ENCODE assay signal across 9 mouse cellular contexts in the genomic region with DNA sequence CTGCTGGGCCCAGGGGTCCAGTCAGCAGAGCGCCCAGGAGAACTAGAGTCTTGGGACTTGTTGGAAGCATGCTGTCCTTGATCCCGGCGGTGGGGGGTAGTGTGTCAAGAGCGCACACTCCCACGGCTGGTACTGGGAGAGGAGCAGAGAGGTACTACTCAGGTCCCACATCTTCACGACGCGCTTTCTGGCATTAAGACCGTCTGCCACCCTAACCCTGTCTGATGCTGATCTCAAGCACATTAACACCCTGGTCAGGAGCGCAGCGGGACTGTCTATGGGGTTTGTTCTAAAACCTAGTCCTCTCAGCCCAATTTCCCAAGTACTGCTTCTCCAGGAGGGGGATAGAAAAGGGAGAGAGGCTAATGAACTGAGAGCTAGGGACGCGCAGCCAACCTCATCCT. TPM values are rescaled to one million over a fixed set of nuclear protein-coding genes. Genes with fewer than 3 reads are reported as not detected.
A peak's percentile ranks its signal among the peaks of the same experiment; 100 is the strongest.
DNase-seq lines count a peak whose midpoint lies in the region; ATAC-seq and TF ChIP-seq lines count a peak whose summit lies in the region.
"Had no signal": no experiment of that assay in that cellular context is flagged by ENCODE, and none has a peak within 500 bp of the region (broad histone marks: within the 10 kb centered on the region; RNA-seq: fewer than 3 reads in every experiment).

TSS of gene Duox2 (minus strand) at position 354 of the 404 bp plus-strand sequence.

- in situ Hi-C loops in ES-E14 (cut with MboI; ENCODE audit: low sequenced_read_pairs in 2 of 2, unreplicated experiment in 2 of 2) = no loop called here

- peaks cover 92% of the 10 kb centered on the region for H3K27me3 ChIP-seq in heart, embryonic 11.5 days (ENCODE audit: control insufficient read depth, insufficient read depth, low read length)
- H3K27me3 ChIP-seq in hindbrain, embryonic 11.5 days (ENCODE audit: control insufficient read depth, insufficient read depth, low read length) = peaks cover 75% of the 10 kb centered on the region
- H3K27me3 ChIP-seq in midbrain, embryonic 10.5 days (ENCODE audit: low read depth, poor library complexity, severe bottlenecking) = peaks cover 100% of the 10 kb centered on the region

- H3K4me1 ChIP-seq in heart, embryonic 11.5 days (ENCODE audit: control insufficient read depth, insufficient read depth, low read length) = peaks cover 18% of the 10 kb centered on the region
- peaks cover 0 to 10% of the 10 kb centered on the region in 2 experiments; a peak in 2 of 4 replicates for H3K4me1 ChIP-seq in ES-E14 (ENCODE audit: control insufficient read depth in 2 of 2, insufficient read depth in 2 of 2, low read length in 2 of 2, poor library complexity in 1 of 2)
- peaks cover 9% of the 10 kb centered on the region for H3K4me1 ChIP-seq in hindbrain, embryonic 11.5 days (replicated peaks; ENCODE audit: control insufficient read depth, insufficient read depth, low read length)
- H3K4me1 ChIP-seq in midbrain, embryonic 10.5 days = peaks cover 55% of the 10 kb centered on the region

- H3K27ac ChIP-seq in heart, embryonic 11.5 days (ENCODE audit: low read depth, low read length) = no peak within 1 kb of the TSS
- H3K27ac ChIP-seq in ES-E14 (ENCODE audit: insufficient read depth, low read depth, low read length, poor library complexity, severe bottlenecking) = peak within 1 kb of the TSS; percentile 5; the same call in 1 of the 2 replicates
- no peak within 1 kb of the TSS for H3K27ac ChIP-seq in hindbrain, embryonic 11.5 days (ENCODE audit: low read depth, low read length)
- no peak within 1 kb of the TSS for H3K27ac ChIP-seq in midbrain, embryonic 10.5 days (replicated peaks)

- H3K9me3 ChIP-seq in heart, embryonic 11.5 days (replicated peaks; ENCODE audit: control insufficient read depth, low read length) = no peaks in the 10 kb centered on the region
- H3K9me3 ChIP-seq in ES-E14 (ENCODE audit: control insufficient read depth, insufficient read depth, low read depth, low read length) = no peaks in the 10 kb centered on the region
- H3K9me3 ChIP-seq in hindbrain, embryonic 11.5 days (ENCODE audit: control insufficient read depth, low read length) = no peaks in the 10 kb centered on the region
- no peaks in the 10 kb centered on the region for H3K9me3 ChIP-seq in midbrain, embryonic 10.5 days (replicated peaks)

- ATAC-seq in heart, embryonic 11.5 days (replicated peaks; ENCODE audit: insufficient number of reproducible peaks, low FRiP score, low TSS enrichment) = no peak
- ATAC-seq in hindbrain, embryonic 11.5 days (ENCODE audit: low FRiP score) = no peak
- no peak for ATAC-seq in inflammation-experienced regulatory T-cells, adult 6 months

- DNase-seq in heart, postnatal 14 days = no peak
- DNase-seq in ES-E14 (ENCODE audit: low read depth, low spot score) = no peak
- peak; percentile 58 for DNase-seq in hindbrain, embryonic 11.5 days (ENCODE audit: low spot score)
- no peak for DNase-seq in midbrain, embryonic 10.5 days (ENCODE audit: low spot score)
- DNase-seq in left cerebral cortex, postnatal 10 days (ENCODE audit: extremely low spot score in 1 of 2, low spot score in 2 of 2) = no peak
- DNase-seq in testis, postnatal 14 days (ENCODE audit: low spot score) = no peak
- DNase-seq: gastrocnemius, postnatal 14 days had no signal

- intact Hi-C loops in heart, postnatal 14 days (cut with DNase I) = no loop called here
- intact Hi-C loops in left cerebral cortex, postnatal 10 days (cut with DNase I) = no loop called here

- no peak within 1 kb of the TSS for H3K9ac ChIP-seq in heart, embryonic 11.5 days (ENCODE audit: low read depth, low read length)
- no peak within 1 kb of the TSS for H3K9ac ChIP-seq in ES-E14 (ENCODE audit: insufficient read depth, low read depth, low read length, poor library complexity, severe bottlenecking)
- H3K9ac ChIP-seq in hindbrain, embryonic 11.5 days (ENCODE audit: low read depth, low read length) = no peak within 1 kb of the TSS

- H3K4me2 ChIP-seq in heart, embryonic 11.5 days = peak within 1 kb of the TSS; percentile 61
- H3K4me2 ChIP-seq in hindbrain, embryonic 11.5 days (replicated peaks; ENCODE audit: low read depth, low read length) = peak within 1 kb of the TSS; percentile 25

- H3K36me3 ChIP-seq in heart, embryonic 11.5 days (ENCODE audit: control insufficient read depth, insufficient read depth, low read length) = no peaks in the 10 kb centered on the region
- no peaks in the 10 kb centered on the region for H3K36me3 ChIP-seq in ES-E14 (ENCODE audit: control insufficient read depth, insufficient read depth, low read length, poor library complexity, severe bottlenecking)
- no peaks in the 10 kb centered on the region for H3K36me3 ChIP-seq in hindbrain, embryonic 11.5 days (ENCODE audit: control insufficient read depth, insufficient read depth, low read length)
- no peaks in the 10 kb centered on the region for H3K36me3 ChIP-seq in midbrain, embryonic 10.5 days

- WGBS in heart, embryonic 11.5 days (ENCODE audit: insufficient replicate concordance) = 4% methylated on average over 13 of the region's 13 CpGs
- WGBS in hindbrain, embryonic 11.5 days = 3% methylated on average over 13 of the region's 13 CpGs
- 2% methylated on average over 13 of the region's 13 CpGs for WGBS in midbrain, embryonic 10.5 days

- H3K4me3 ChIP-seq in heart, embryonic 11.5 days (ENCODE audit: low read depth, low read length) = peak within 1 kb of the TSS; percentile 34
- peak within 1 kb of the TSS; percentile 3 to 7; a peak in 2 of 4 replicates for H3K4me3 ChIP-seq in ES-E14 (ENCODE audit: insufficient read depth in 1 of 2, low read depth in 1 of 2, low read length in 2 of 2, poor library complexity in 1 of 2, severe bottlenecking in 1 of 2)
- H3K4me3 ChIP-seq in hindbrain, embryonic 11.5 days (ENCODE audit: low read depth, low read length) = peak within 1 kb of the TSS; percentile 6; the same call in 1 of the 2 replicates
- peak within 1 kb of the TSS; percentile 48 for H3K4me3 ChIP-seq in midbrain, embryonic 10.5 days

TF ChIP-seq in ES-E14, 5 proteins besides CTCF, POLR2A, EP300 and RAD21:
- TF ChIP-seq ZC3H11A (IDR thresholded peaks at IDR 0.05; ENCODE audit: borderline replicate concordance, low read depth, low read length) = no peak
- TF ChIP-seq CHD2 (IDR thresholded peaks at IDR 0.05; ENCODE audit: low read depth, low read length) = no peak

RNA-seq across cellular contexts. Expression of gene Duox2, which starts in this region (rescaled TPM):
- polyA plus RNA-seq in heart, embryonic 11.5 days (2014; fragmentation: Nextera tagmentation; extraction: Ambion mirVana) = 0.04 TPM in 1 of 2 replicates, not detected in the other
- under 1 TPM; 0.41 to 0.57 TPM for total RNA-seq in heart, postnatal 14 days (2021)
- total RNA-seq in ES-E14 (2012; rRNA removed) = 0.13 and 0.42 TPM in 2 replicates
- not detected in 2 replicates for polyA plus RNA-seq in hindbrain, embryonic 11.5 days (2014; fragmentation: Nextera tagmentation; extraction: Ambion mirVana)
- not detected in 2 replicates for polyA plus RNA-seq in midbrain, embryonic 10.5 days (2016; fragmentation: Nextera tagmentation; extraction: Ambion mirVana)
- total RNA-seq in left cerebral cortex, postnatal 10 days (2021) = under 1 TPM in 1 of 2 experiments, not detected in 1; 0.26 TPM
- polyA plus RNA-seq in inflammation-experienced regulatory T-cells, adult 6 months (2017; shearing (Covaris generic)) = not detected

Comparison
In these comparisons a context has a peak if more than half of its experiments do, and no peak if none do; other contexts are left out.
1. Peak in DNase-seq, H3K4me3 ChIP-seq and H3K4me2 ChIP-seq in hindbrain, embryonic 11.5 days; RNA of the gene not detected or under 1 TPM.